Comparison of ENCODE assay signal across 15 mouse cellular contexts in the genomic region with DNA sequence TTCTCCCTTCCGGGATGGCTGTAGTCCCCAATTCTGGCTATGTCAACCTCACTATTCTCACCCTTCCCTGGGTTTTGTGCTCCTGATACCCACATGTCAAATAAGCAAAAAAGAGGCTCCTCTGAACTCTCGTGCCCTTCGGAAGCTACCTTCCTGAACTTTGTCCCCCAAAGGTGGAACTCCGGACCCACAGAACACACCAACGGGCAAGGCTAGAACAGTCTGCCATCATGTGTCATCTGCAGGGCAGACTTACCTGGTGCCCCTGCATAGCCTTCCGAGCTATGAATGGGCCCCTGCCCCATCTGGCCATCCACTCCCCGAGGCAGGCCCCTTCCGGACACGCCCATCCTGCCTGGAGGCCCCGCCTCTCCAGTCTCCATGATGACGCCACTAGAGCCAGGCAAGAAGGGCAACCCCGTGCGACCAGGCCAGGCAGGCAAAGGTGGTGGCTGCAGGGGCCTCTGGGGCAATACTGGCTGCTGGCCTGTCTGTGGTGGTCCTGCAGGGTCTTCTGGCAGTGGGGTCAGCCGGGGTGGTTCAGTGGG. TPM values are rescaled to one million over a fixed set of nuclear protein-coding genes. Genes with fewer than 3 reads are reported as not detected.
A peak's percentile ranks its signal among the peaks of the same experiment; 100 is the strongest.
DNase-seq lines count a peak whose midpoint lies in the region; ATAC-seq and TF ChIP-seq lines count a peak whose summit lies in the region.
"Had no signal": no experiment of that assay in that cellular context is flagged by ENCODE, and none has a peak within 500 bp of the region (broad histone marks: within the 10 kb centered on the region; RNA-seq: fewer than 3 reads in every experiment).

No protein-coding gene starts in this region.

- peak overlapping the region; percentile 17; the same call in 1 of the 2 replicates for H3K4me2 ChIP-seq in liver, embryonic 13.5 days
- no peak overlapping the region for H3K4me2 ChIP-seq in forebrain, postnatal 0 days (ENCODE audit: low read depth)
- H3K4me2 ChIP-seq: forebrain, embryonic 13.5 days; hindbrain, embryonic 14.5 days; midbrain, embryonic 13.5 days had no signal

- H3K4me3 ChIP-seq in gastrocnemius, adult 2 months: no peak overlapping the region
- no peak overlapping the region for H3K4me3 ChIP-seq in liver, embryonic 13.5 days (replicated peaks)
- H3K4me3 ChIP-seq in forebrain, postnatal 0 days (ENCODE audit: low read depth, low read length): no peak overlapping the region
- H3K4me3 ChIP-seq: forebrain, embryonic 13.5 days; midbrain, embryonic 13.5 days had no signal

- H3K9me3 ChIP-seq in liver, embryonic 13.5 days (replicated peaks): no peaks in the 10 kb centered on the region
- H3K9me3 ChIP-seq in forebrain, postnatal 0 days (ENCODE audit: low read length): no peaks in the 10 kb centered on the region
- H3K9me3 ChIP-seq: forebrain, embryonic 13.5 days; midbrain, embryonic 13.5 days had no signal

- TF ChIP-seq CTCF in gastrocnemius, adult 2 months (IDR thresholded peaks at IDR 0.05): no peak
- TF ChIP-seq CTCF in forebrain, postnatal 0 days (IDR thresholded peaks at IDR 0.05; ENCODE audit: low read depth): no peak

- intact Hi-C loops in gastrocnemius, adult 2 months (cut with DNase I): no loop called here
- intact Hi-C loops in gastrocnemius, postnatal 14 days (cut with DNase I; ENCODE audit: low total_unique reads): no loop called here

- H3K27me3 ChIP-seq in liver, embryonic 13.5 days: no peaks in the 10 kb centered on the region
- no peaks in the 10 kb centered on the region for H3K27me3 ChIP-seq in forebrain, postnatal 0 days (ENCODE audit: insufficient read depth, low read length)
- H3K27me3 ChIP-seq: forebrain, embryonic 13.5 days; midbrain, embryonic 13.5 days had no signal

- H3K9ac ChIP-seq in liver, embryonic 13.5 days: peak overlapping the region; percentile 44; the same call in 1 of the 2 replicates
- H3K9ac ChIP-seq in forebrain, postnatal 0 days: no peak overlapping the region
- H3K9ac ChIP-seq: forebrain, embryonic 13.5 days; hindbrain, embryonic 14.5 days; midbrain, embryonic 13.5 days had no signal

- 48% methylated on average over 14 of the region's 14 CpGs for WGBS in liver, embryonic 13.5 days (ENCODE audit: insufficient replicate concordance)
- 81% methylated on average over 14 of the region's 14 CpGs for WGBS in forebrain, postnatal 0 days

- peak; percentile 32 for ATAC-seq in liver, embryonic 13.5 days (ENCODE audit: low read depth)
- ATAC-seq in forebrain, postnatal 0 days: no peak
- ATAC-seq: forebrain, embryonic 13.5 days; midbrain, embryonic 13.5 days had no signal

- H3K4me1 ChIP-seq in liver, embryonic 13.5 days (replicated peaks): peaks cover 92% of the 10 kb centered on the region
- peaks cover 4% of the 10 kb centered on the region; the same call in 1 of the 2 replicates for H3K4me1 ChIP-seq in forebrain, postnatal 0 days (ENCODE audit: insufficient read depth)

- no peak overlapping the region for H3K27ac ChIP-seq in gastrocnemius, adult 2 months
- peak overlapping the region; percentile 90 for H3K27ac ChIP-seq in liver, embryonic 13.5 days
- no peak overlapping the region for H3K27ac ChIP-seq in forebrain, postnatal 0 days (ENCODE audit: low read depth, low read length)
- H3K27ac ChIP-seq: forebrain, embryonic 13.5 days; hindbrain, embryonic 14.5 days; midbrain, embryonic 13.5 days had no signal

- DNase-seq in gastrocnemius, adult 2 months: peak; percentile 31
- DNase-seq in gastrocnemius, postnatal 14 days: no peak
- peak; percentile 36 for DNase-seq in thymus, postnatal 4 days
- no peak for DNase-seq in thymus, postnatal 25 days
- peak; percentile 75 for DNase-seq in liver, embryonic 13.5 days
- DNase-seq in frontal cortex, postnatal 14 days (ENCODE audit: low spot score in 2 of 2): no peak
- DNase-seq in forebrain, postnatal 0 days: no peak
- DNase-seq in thymus, postnatal 0 days (ENCODE audit: low spot score): no peak
- DNase-seq: B cell, adult 2 months; kidney, adult 9 months; lung, postnatal 14 days; right cerebral cortex, postnatal 4 days had no signal

- H3K36me3 ChIP-seq in liver, embryonic 13.5 days: peaks cover 54% of the 10 kb centered on the region
- H3K36me3 ChIP-seq in forebrain, postnatal 0 days (ENCODE audit: insufficient read depth): 0 out of 2 replicates have a peak, but pooled peaks cover 1% of the 10 kb centered on the region

RNA-seq across cellular contexts. Expression of a gene that starts 55.6 kb away (rescaled TPM):
- 1 to 10 TPM; 3.9 to 8.6 TPM for total RNA-seq in gastrocnemius, adult 2 months (2021)
- total RNA-seq in gastrocnemius, postnatal 14 days (2021): 10 to 100 TPM; 17.1 to 24.8 TPM
- 23.0 and 24.9 TPM in 2 replicates for polyA plus RNA-seq in liver, embryonic 13.5 days (2015; fragmentation: Nextera tagmentation; extraction: Ambion mirVana)
- total RNA-seq in forebrain, postnatal 0 days (2014; rRNA removed): 2.3 and 3.2 TPM in 2 replicates
- 1.3 and 2.0 TPM in 2 replicates for polyA plus RNA-seq in forebrain, postnatal 0 days (2015; fragmentation: Nextera tagmentation; extraction: Ambion mirVana)
- polyA plus RNA-seq in thymus, postnatal 0 days (2015; fragmentation: Nextera tagmentation; extraction: Ambion mirVana): 3.2 TPM in 2 replicates

Comparison
In these comparisons a context has a peak if more than half of its experiments do, and no peak if none do; other contexts are left out.
1. DNase-seq: peak in gastrocnemius, adult 2 months (single experiment), thymus, postnatal 4 days (single experiment) and liver, embryonic 13.5 days (single experiment); none in gastrocnemius, postnatal 14 days (single experiment), thymus, postnatal 25 days (single experiment), frontal cortex, postnatal 14 days (0 of 2), forebrain, postnatal 0 days (single experiment) and thymus, postnatal 0 days (single experiment).